Mouse (Mus musculus): Measurements from ENCODE around the gene Tet1. TPM values are rescaled to one million over a fixed set of nuclear protein-coding genes. Genes with fewer than 3 reads are reported as not detected.
"Not testable (repeated sequence)": the region's sequence is repeated elsewhere in the genome, so short reads cannot be mapped to it uniquely, and the experiment has no call there.

Gene Tet1
- total RNA-seq (2012; rRNA removed), result 0.03 and 0.08 TPM in 2 replicates
- polyA plus RNA-seq (2012; ENCODE audit: insufficient read depth in 1 of 2, insufficient read length in 2 of 2, low read depth in 1 of 2, low replicate concordance in 2 of 2, missing spikeins in 1 of 2), result under 1 TPM in 1 of 2 experiments, not detected in 1; 0.08 TPM

GRCm38 (mm10) chr10:62908896-62909295 lies at the start of gene Tet1:
Gene Tet1, minus strand, starts transcription at chr10:62908996.
- not testable (repeated sequence) for H3K27me3 ChIP-seq (ENCODE audit: control insufficient read depth in 1 of 2, insufficient read depth in 2 of 2, low read length in 2 of 2); H3K9me3 ChIP-seq (replicated peaks; ENCODE audit: insufficient read depth, low read length); H3K9ac ChIP-seq (ENCODE audit: control insufficient read depth, low read depth, low read length, poor library complexity, severe bottlenecking); H3K36me3 ChIP-seq (ENCODE audit: control insufficient read depth in 1 of 2, insufficient read depth in 2 of 2, low read length in 2 of 2); H3K4me3 ChIP-seq (ENCODE audit: control insufficient read depth in 1 of 2, insufficient read depth in 1 of 2, low read depth in 2 of 2, low read length in 2 of 2); H3K27ac ChIP-seq (ENCODE audit: control insufficient read depth, low read depth, low read length); H3K79me2 ChIP-seq (ENCODE audit: control insufficient read depth, insufficient read depth, low read length, poor library complexity); DNase-seq (ENCODE audit: low read depth, low spot score); H3K4me1 ChIP-seq (ENCODE audit: control insufficient read depth in 1 of 2, insufficient read depth in 2 of 2, low read length in 2 of 2)

GRCm38 (mm10) chr10:62948551-62948950 lies 39.8 kb upstream of the Tet1 start:
- Histone ChIP-seq H3K9me3 (replicated peaks; ENCODE audit: insufficient read depth, low read length) (no peaks in the 10 kb centered on the region), H3K27me3 (ENCODE audit: control insufficient read depth in 1 of 2, insufficient read depth in 2 of 2, low read length in 2 of 2) (no peaks in the 10 kb centered on the region), H3K36me3 (ENCODE audit: control insufficient read depth in 1 of 2, insufficient read depth in 2 of 2, low read length in 2 of 2) (peaks cover 2 to 9% of the 10 kb centered on the region in 2 experiments), H3K4me3 (ENCODE audit: control insufficient read depth in 1 of 2, insufficient read depth in 1 of 2, low read depth in 2 of 2, low read length in 2 of 2) (no peak overlapping the region), H3K4me1 (ENCODE audit: control insufficient read depth in 1 of 2, insufficient read depth in 2 of 2, low read length in 2 of 2) (peaks cover 2 to 12% of the 10 kb centered on the region in 2 experiments; a peak in 2 of 4 replicates), H3K79me2 (ENCODE audit: control insufficient read depth, insufficient read depth, low read length, poor library complexity) (peaks cover 15% of the 10 kb centered on the region), H3K9ac (ENCODE audit: control insufficient read depth, low read depth, low read length, poor library complexity, severe bottlenecking) (no peak overlapping the region), H3K27ac (ENCODE audit: control insufficient read depth, low read depth, low read length) (no peak overlapping the region)
- peak; percentile 34 for DNase-seq (ENCODE audit: low read depth, low spot score)
- TF ChIP-seq JUND (IDR thresholded peaks at IDR 0.05; ENCODE audit: low read depth, low read length), result no peak
- TF ChIP-seq RAD21 (IDR thresholded peaks at IDR 0.05; ENCODE audit: low read depth, low read length), result no peak
- TF ChIP-seq EP300 (IDR thresholded peaks at IDR 0.05; ENCODE audit: low read depth in 1 of 2, low read length in 2 of 2), result no peak
- TF ChIP-seq ZNF384 (IDR thresholded peaks at IDR 0.05; ENCODE audit: low read depth, low read length), result no peak
- no peak for TF ChIP-seq BHLHE40 (IDR thresholded peaks at IDR 0.05; ENCODE audit: borderline replicate concordance, low read depth, low read length)
- no peak for TF ChIP-seq RCOR1 (IDR thresholded peaks at IDR 0.05; ENCODE audit: low read depth, low read length)
- no peak for TF ChIP-seq MAZ (IDR thresholded peaks at IDR 0.05; ENCODE audit: low read depth, low read length)
- no peak for TF ChIP-seq GABPA (IDR thresholded peaks at IDR 0.05; ENCODE audit: low read depth, low read length)

GRCm38 (mm10) chr10:62946738-62947471 lies 38.1 kb upstream of the Tet1 start, which contains the start of gene Dna2:
Gene Dna2, plus strand, starts transcription at chr10:62947026.
- DNase-seq (ENCODE audit: low read depth, low spot score), result peak; percentile 89
- Histone ChIP-seq H3K4me1 (ENCODE audit: control insufficient read depth in 1 of 2, insufficient read depth in 2 of 2, low read length in 2 of 2) (peaks cover 2 to 12% of the 10 kb centered on the region in 2 experiments; a peak in 2 of 4 replicates), H3K27me3 (ENCODE audit: control insufficient read depth in 1 of 2, insufficient read depth in 2 of 2, low read length in 2 of 2) (no peaks in the 10 kb centered on the region), H3K9ac (ENCODE audit: control insufficient read depth, low read depth, low read length, poor library complexity, severe bottlenecking) (peak within 1 kb of the TSS; percentile 81), H3K79me2 (ENCODE audit: control insufficient read depth, insufficient read depth, low read length, poor library complexity) (peaks cover 15% of the 10 kb centered on the region), H3K4me3 (ENCODE audit: control insufficient read depth in 1 of 2, insufficient read depth in 1 of 2, low read depth in 2 of 2, low read length in 2 of 2) (peak within 1 kb of the TSS; percentile 63 to 91), H3K36me3 (ENCODE audit: control insufficient read depth in 1 of 2, insufficient read depth in 2 of 2, low read length in 2 of 2) (peaks cover 2 to 9% of the 10 kb centered on the region in 2 experiments), H3K27ac (ENCODE audit: control insufficient read depth, low read depth, low read length) (peak within 1 kb of the TSS; percentile 90), H3K9me3 (replicated peaks; ENCODE audit: insufficient read depth, low read length) (no peaks in the 10 kb centered on the region)
- TF ChIP-seq ELF1 (IDR thresholded peaks at IDR 0.05; ENCODE audit: low read depth, low read length) (peak; percentile 26; the same call in 1 of the 2 replicates), USF1 (IDR thresholded peaks at IDR 0.05; ENCODE audit: low read depth, low read length) (no peak), TAL1 (IDR thresholded peaks at IDR 0.05; ENCODE audit: low read length) (no peak), NRF1 (IDR thresholded peaks at IDR 0.05; ENCODE audit: insufficient read depth, low read depth, low read length, poor library complexity, severe bottlenecking) (peak; percentile 97), EP300 (IDR thresholded peaks at IDR 0.05; ENCODE audit: low read depth in 1 of 2, low read length in 2 of 2) (no peak), UBTF (IDR thresholded peaks at IDR 0.05; ENCODE audit: borderline replicate concordance, insufficient read depth, low read depth, low read length) (no peak), JUND (IDR thresholded peaks at IDR 0.05; ENCODE audit: low read depth, low read length) (no peak), NELFE (IDR thresholded peaks at IDR 0.05; ENCODE audit: low read depth, low read length) (peak; percentile 94), TBP (IDR thresholded peaks at IDR 0.05; ENCODE audit: low read depth, low read length) (peak; percentile 59), ZC3H11A (IDR thresholded peaks at IDR 0.05; ENCODE audit: low read depth, low read length) (0 out of 2 replicates have a peak, but pooled peaks have one; percentile 2), POLR2AphosphoS2 (IDR thresholded peaks at IDR 0.05; ENCODE audit: low read length) (peak; percentile 84), TCF12 (IDR thresholded peaks at IDR 0.05; ENCODE audit: low read depth, low read length) (no peak), ZNF384 (IDR thresholded peaks at IDR 0.05; ENCODE audit: low read depth, low read length) (no peak), KAT2A (conservative IDR thresholded peaks at IDR 0.05; ENCODE audit: low read depth, low read length) (no peak), MAX (IDR thresholded peaks at IDR 0.05; ENCODE audit: low read length) (peak; percentile 83), HCFC1 (IDR thresholded peaks at IDR 0.05; ENCODE audit: low read depth, low read length) (no peak), ZMIZ1 (IDR thresholded peaks at IDR 0.05; ENCODE audit: low read depth, low read length) (peak; percentile 70), POLR2A (IDR thresholded peaks at IDR 0.05; ENCODE audit: control insufficient read depth in 1 of 2, insufficient read depth in 1 of 2, low read depth in 1 of 2, low read length in 2 of 2, poor library complexity in 1 of 2) (peak; percentile 93 to 95), E2F4 (IDR thresholded peaks at IDR 0.05; ENCODE audit: borderline replicate concordance, low read depth, low read length) (peak; percentile 90; the same call in 1 of the 2 replicates)
